Mouse (Mus musculus) heart, embryonic 15.5 days (tissue): ENCODE results near the gene Vdac2. TPM values are rescaled to one million over a fixed set of nuclear protein-coding genes. Genes with fewer than 3 reads are reported as not detected.
A peak's percentile ranks its signal among the peaks of the same experiment; 100 is the strongest.

Source experiments
- ATAC-seq: fragments of 200-750 bp; cut with Nextera tagmentation; replicated peaks from 2 replicates; pipeline ENCODE4 v1.8.0; 2017; ENCODE audit warnings: low read depth, moderate TSS enrichment; ENCODE audit not compliant: insufficient number of reproducible peaks, insufficient read depth, low FRiP score
- H3K27ac ChIP-seq: fragments of 300-500 bp; sonication (generic); 2 replicates; pipeline ENCODE4 v1.5.1; 2015; ENCODE audit warnings: mild to moderate bottlenecking, inconsistent platforms
- H3K27me3 ChIP-seq: fragments of 300-500 bp; sonication (generic); 2 replicates; pipeline ENCODE4 v1.6.1; 2015; ENCODE audit warnings: inconsistent platforms
- H3K36me3 ChIP-seq: fragments of 300-500 bp; sonication (generic); 2 replicates; pipeline ENCODE4 v1.6.1; 2015; ENCODE audit warnings: mild to moderate bottlenecking, inconsistent platforms
- H3K4me1 ChIP-seq: fragments of 300-500 bp; sonication (generic); replicated peaks from 2 replicates; pipeline ENCODE4 v1.6.1; 2015; ENCODE audit warnings: inconsistent platforms
- H3K4me2 ChIP-seq: fragments of 300-500 bp; sonication (generic); 2 replicates; pipeline ENCODE4 v1.6.1; 2015; ENCODE audit warnings: inconsistent platforms, mild to moderate bottlenecking, moderate library complexity
- H3K4me3 ChIP-seq: fragments of 300-500 bp; sonication (generic); 2 replicates; pipeline ENCODE4 v1.5.1; 2015; ENCODE audit warnings: mild to moderate bottlenecking, inconsistent platforms
- H3K9ac ChIP-seq: fragments of 300-500 bp; sonication (generic); 2 replicates; pipeline ENCODE4 v1.6.1; 2015; ENCODE audit warnings: mild to moderate bottlenecking, inconsistent platforms
- H3K9me3 ChIP-seq: fragments of 300-500 bp; sonication (generic); replicated peaks from 2 replicates; pipeline ENCODE4 v1.6.1; 2016; ENCODE audit warnings: inconsistent platforms
- WGBS: fragments of 180-500 bp; shearing (Covaris S2); methylation state at CpG from one replicate; pipeline ENCODE4 v1.1.7; 2015; ENCODE audit warnings: mixed read lengths; 5-methylcytosine and 5-hydroxymethylcytosine counted together
- polyA plus RNA-seq: library from polyadenylated mRNA; unstranded; fragments of >200 nt; fragmentation: Nextera tagmentation; extraction: Ambion mirVana; gene quantifications from 2 replicates; pipeline ENCODE4 v1.2.1, GENCODE M21; 2015

Gene Vdac2
- polyA plus RNA-seq, 1 experiment from 2014 or later = 491 TPM

DNA sequence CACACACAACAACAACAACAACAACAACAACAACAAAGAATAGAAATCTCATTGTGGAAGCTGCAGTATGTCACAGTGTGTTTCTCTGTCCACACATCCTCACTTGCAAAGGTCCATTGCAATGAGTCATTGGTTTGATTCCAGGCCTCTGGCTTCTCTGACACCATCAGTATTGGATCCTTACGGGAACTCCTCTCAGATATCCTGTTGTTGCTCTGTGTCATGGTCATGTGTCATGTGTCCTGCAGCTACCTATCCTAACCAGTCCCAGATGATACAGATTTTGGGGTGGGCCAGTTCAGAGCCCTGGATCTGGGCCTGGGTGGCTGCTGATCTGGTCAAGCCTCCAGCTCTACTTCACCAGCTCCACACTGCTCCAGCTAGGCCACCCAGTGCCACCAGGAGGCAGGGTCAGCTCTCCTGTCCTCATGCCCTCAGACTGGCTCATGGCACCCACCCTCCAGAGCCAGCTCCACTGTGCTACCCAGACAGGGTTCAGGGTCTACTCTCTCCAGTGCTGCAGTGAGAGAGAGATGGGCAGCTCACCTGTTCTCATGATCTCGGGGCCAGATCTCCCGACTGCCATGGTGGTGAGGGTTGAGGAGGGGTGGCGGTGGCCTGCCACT lies 4.0 kb upstream of the Vdac2 start:
- Histone ChIP-seq H3K9me3 (no peaks in the 10 kb centered on the region), H3K9ac (no peak overlapping the region), H3K4me1 (peaks cover 45% of the 10 kb centered on the region), H3K4me3 (no peak overlapping the region), H3K36me3 (no peaks in the 10 kb centered on the region), H3K4me2 (no peak overlapping the region), H3K27me3 (no peaks in the 10 kb centered on the region), H3K27ac (no peak overlapping the region)
- WGBS = 85% methylated on average over 4 of the region's 4 CpGs
- ATAC-seq = no peak

DNA sequence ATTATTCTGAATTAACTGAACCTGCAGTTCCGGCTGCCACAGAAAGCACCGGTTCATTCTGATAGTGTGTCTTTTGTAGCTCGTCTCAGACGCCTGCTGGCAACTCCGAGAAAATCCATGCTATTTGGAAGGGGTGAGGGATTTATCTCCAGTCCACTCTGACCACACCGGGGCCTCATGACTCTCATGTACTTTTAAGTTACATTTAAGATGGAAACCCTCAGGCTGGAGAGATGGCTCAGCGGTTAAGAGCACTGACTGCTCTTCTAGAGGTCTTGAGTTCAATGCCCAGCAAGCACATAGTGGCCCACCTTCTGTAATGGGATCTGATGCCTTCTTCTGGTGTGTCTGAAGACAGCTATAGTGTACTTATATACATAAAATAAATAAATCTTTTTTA lies 2.7 kb upstream of the Vdac2 start:
- Histone ChIP-seq H3K27ac (peak overlapping the region; percentile 98), H3K9ac (no peak overlapping the region), H3K27me3 (no peaks in the 10 kb centered on the region), H3K36me3 (no peaks in the 10 kb centered on the region), H3K4me2 (no peak overlapping the region), H3K4me3 (no peak overlapping the region), H3K9me3 (no peaks in the 10 kb centered on the region), H3K4me1 (peaks cover 58% of the 10 kb centered on the region)
- 39% methylated on average over 7 of the region's 7 CpGs for WGBS
- ATAC-seq = no peak

DNA sequence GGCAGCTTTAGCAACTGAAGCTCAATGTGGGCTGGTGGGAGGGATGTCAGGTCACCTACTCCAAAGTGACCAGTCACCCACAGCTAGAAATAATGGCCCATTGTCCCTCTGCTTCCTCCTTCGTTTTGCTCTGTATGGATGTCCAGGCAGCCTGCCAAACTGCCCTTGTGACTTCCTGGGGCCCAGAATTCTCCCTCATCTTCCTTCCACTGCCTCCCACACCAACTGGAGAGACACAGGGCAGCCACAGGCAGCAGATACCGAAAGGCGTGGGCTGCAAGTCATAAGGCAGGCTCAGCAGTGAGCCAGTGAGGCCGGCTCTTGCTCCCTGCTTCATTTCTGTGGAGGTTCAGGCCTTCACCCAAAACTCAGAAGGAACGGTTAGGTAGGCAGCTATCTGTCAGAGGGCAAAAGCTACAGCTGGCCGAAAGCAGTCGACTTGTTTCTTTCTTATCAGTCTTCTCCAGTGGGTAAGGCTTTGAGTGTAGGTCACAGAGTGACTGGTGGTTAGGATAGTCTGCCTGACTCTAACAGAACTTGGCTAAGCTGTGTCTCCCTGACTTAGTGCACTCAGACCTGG lies 2.2 kb upstream of the Vdac2 start:
- ATAC-seq = peak; percentile 71
- Histone ChIP-seq H3K4me1 (peaks cover 58% of the 10 kb centered on the region), H3K4me2 (peak overlapping the region; percentile 38), H3K9ac (peak overlapping the region; percentile 34; the same call in 1 of the 2 replicates), H3K9me3 (no peaks in the 10 kb centered on the region), H3K27me3 (no peaks in the 10 kb centered on the region), H3K27ac (peak overlapping the region; percentile 98), H3K36me3 (no peaks in the 10 kb centered on the region), H3K4me3 (no peak overlapping the region)
- WGBS = 4% methylated on average over 7 of the region's 7 CpGs

DNA sequence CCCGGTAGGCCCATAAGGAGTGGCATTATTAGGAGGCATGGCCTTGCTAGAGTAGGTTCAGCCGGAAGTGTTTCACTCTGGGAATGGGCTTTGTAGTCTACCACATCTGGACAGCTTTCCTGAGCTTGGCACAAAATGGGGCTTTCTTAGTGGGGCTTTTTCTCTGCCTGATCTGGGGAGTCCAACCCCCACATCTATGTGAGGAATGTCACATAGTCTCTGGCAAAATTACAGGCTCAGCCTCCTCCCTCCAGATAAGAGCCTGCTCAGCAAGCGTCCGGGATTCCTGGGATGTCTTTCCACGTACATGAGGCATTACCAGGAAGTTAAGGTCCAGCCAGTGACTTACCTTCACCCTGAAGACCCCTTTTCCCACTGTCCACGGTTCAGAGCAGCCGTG lies 1.1 kb upstream of the Vdac2 start:
- no peaks in the 10 kb centered on the region for H3K9me3 ChIP-seq
- no peak overlapping the region for H3K4me2 ChIP-seq
- no peak overlapping the region for H3K4me3 ChIP-seq
- no peak overlapping the region for H3K9ac ChIP-seq
- peak overlapping the region; percentile 98 for H3K27ac ChIP-seq
- peak; percentile 65 for ATAC-seq
- peaks cover 58% of the 10 kb centered on the region for H3K4me1 ChIP-seq
- no peaks in the 10 kb centered on the region for H3K36me3 ChIP-seq
- H3K27me3 ChIP-seq = no peaks in the 10 kb centered on the region
- WGBS = 25% methylated on average over 7 of the region's 7 CpGs

DNA sequence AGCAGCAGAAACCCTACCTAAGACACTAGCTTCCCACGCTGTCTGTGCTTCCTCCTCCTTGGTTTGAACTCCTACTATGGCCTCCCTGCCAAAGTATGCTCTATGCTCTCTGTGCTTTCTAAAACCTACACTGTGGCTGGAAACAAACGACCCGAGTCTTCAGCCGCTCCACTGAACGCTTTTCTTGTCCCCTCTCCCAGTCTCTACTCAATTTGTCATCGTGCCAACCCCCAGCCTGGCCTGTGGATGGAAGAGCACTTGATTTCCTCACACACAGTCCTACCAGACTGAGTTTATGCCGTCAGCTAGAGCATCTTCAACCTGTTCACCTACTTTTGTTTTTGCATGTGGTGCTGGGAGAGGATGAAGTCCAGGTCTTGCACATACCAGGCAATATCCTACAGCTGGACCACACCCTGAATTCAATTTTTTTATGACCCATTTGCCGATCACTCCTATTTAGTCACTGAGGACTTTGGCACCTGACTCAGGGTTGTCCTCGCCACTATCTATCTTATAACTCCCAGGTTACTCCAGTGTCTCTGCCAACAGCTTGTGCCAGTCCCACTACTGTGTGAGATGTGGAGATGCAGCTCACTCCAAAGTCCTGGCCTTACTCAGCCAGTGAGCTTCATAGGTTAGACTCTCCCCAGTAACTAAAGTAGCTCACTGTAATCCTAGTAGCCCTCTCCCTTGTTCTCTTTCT lies 901 bp downstream of the Vdac2 start:
- Histone ChIP-seq H3K9ac (no peak overlapping the region), H3K27ac (peak overlapping the region; percentile 98), H3K27me3 (no peaks in the 10 kb centered on the region), H3K4me1 (peaks cover 69% of the 10 kb centered on the region), H3K9me3 (no peaks in the 10 kb centered on the region), H3K36me3 (no peaks in the 10 kb centered on the region), H3K4me3 (no peak overlapping the region), H3K4me2 (no peak overlapping the region)
- ATAC-seq = no peak
- WGBS = 56% methylated on average over 9 of the region's 9 CpGs

DNA sequence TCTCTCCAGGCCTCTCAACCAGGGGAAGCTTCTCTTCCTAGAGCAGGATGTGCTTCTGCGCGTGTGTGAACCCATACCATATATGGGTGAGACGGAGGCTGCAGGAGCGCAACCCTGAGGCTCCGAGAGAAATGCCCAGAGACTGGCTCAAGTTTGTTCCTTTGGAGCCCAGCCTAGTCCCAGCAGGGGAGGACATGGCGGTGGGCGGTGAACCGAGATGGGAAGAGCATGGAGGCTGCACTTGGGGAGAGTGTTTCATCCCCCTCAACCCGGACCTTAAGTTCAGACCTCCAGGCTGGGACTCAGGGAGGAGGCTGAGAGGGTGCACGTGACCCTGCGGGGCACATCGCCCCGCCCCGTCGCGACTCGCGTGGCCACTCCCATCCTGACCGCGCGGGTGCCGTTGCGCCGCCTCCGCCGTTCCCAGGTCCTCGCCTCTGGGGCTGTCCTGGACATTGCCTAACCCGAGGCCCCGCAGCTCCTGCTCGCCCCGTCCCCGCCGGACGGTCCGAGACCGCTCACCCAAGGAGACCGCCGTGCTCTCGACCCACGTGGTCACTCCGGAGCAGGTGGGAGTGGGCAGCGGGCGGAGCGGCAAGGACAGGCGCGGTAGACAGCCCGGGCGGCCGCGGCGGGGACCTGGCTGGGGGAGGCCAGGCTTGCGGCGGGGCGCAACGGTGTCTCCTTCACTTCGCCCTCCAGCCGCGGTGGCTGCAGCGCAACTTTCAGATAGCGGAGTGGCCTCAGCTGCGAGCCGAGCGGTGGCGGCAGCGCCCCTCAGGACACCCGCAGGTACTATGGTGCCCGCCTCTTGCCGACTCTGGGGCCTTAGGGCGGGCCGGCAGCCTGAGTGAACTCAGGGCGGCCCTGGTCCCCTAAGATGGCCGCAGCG lies 6.1 kb downstream of the Vdac2 start:
- Histone ChIP-seq H3K4me3 (peak overlapping the region; percentile 100), H3K36me3 (peaks cover 34% of the 10 kb centered on the region), H3K4me2 (peak overlapping the region; percentile 75), H3K27ac (peak overlapping the region; percentile 99), H3K9ac (peak overlapping the region; percentile 99), H3K4me1 (peaks cover 47% of the 10 kb centered on the region), H3K27me3 (no peaks in the 10 kb centered on the region), H3K9me3 (no peaks in the 10 kb centered on the region)
- whole genome bisulfite sequencing = under 1% methylated on average over 73 of the region's 73 CpGs
- ATAC-seq = peak; percentile 97

DNA sequence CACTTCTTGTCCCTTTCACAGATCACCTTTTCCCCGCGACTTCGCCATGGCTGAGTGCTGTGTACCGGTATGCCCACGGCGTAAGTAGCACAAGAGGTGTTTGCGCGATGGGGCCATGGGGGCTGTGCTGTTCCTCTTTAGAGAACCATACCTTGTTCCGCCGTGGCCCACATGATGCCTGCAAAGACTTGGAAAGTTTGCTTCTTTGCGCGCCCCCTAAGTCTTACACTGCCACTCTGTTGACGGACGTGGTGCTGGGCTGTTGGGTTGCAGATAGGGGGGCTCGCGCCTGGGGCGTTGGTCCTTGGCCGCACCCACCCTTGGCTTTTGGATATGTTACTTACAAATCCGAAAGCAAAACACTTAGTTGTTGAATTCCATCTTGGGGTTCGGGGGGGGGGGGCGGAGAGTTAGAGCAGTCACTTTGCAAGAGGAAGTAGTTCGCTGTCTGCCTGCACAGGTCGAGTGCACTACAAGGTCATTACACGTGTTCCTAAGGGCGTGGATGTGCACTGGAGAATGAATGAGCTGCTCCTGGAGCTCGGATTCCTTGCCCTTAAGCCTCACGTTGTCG lies 6.9 kb downstream of the Vdac2 start:
- Histone ChIP-seq H3K36me3 (peaks cover 42% of the 10 kb centered on the region), H3K9me3 (no peaks in the 10 kb centered on the region), H3K27me3 (no peaks in the 10 kb centered on the region), H3K9ac (peak overlapping the region; percentile 99), H3K4me3 (peak overlapping the region; percentile 100), H3K27ac (peak overlapping the region; percentile 99), H3K4me2 (peak overlapping the region; percentile 75), H3K4me1 (peaks cover 43% of the 10 kb centered on the region)
- under 1% methylated on average over 28 of the region's 28 CpGs for WGBS
- no peak for ATAC-seq

DNA sequence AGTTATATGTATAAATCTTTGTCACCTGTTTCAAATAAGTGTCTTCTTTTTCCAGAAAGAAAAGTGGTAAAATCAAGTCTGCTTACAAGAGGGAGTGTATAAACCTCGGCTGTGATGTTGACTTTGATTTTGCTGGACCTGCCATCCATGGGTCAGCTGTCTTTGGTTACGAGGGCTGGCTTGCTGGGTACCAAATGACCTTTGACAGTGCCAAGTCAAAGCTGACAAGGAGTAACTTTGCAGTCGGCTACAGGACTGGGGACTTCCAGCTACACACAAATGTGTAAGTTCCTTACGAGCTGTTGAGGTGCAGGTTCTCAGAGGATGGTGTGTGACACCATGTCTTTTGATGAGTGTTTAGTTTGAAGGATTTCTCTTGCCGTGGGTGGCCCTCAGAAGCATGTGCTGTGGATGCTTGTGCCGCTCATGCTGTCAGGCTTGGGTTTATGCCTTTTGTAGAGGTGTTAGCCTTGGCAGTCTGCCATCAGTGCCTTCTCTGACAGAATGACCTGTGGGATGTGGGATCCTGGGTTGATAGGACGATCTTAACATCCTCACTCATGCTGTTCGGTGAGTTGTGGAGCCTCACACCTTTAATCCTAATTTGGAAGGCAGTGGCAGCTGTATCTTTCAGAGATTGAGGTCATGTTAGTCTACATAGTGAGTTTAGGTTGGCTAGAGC lies 13.4 kb downstream of the Vdac2 start:
- peaks cover 99% of the 10 kb centered on the region for H3K36me3 ChIP-seq
- no peak overlapping the region for H3K4me2 ChIP-seq
- ATAC-seq = no peak; the same call in 1 of the 2 replicates
- no peak overlapping the region for H3K27ac ChIP-seq
- H3K4me1 ChIP-seq = peaks cover 56% of the 10 kb centered on the region
- no peak overlapping the region for H3K4me3 ChIP-seq
- H3K27me3 ChIP-seq = no peaks in the 10 kb centered on the region
- H3K9ac ChIP-seq = no peak overlapping the region
- 45% methylated on average over 8 of the region's 8 CpGs for WGBS
- no peaks in the 10 kb centered on the region for H3K9me3 ChIP-seq

DNA sequence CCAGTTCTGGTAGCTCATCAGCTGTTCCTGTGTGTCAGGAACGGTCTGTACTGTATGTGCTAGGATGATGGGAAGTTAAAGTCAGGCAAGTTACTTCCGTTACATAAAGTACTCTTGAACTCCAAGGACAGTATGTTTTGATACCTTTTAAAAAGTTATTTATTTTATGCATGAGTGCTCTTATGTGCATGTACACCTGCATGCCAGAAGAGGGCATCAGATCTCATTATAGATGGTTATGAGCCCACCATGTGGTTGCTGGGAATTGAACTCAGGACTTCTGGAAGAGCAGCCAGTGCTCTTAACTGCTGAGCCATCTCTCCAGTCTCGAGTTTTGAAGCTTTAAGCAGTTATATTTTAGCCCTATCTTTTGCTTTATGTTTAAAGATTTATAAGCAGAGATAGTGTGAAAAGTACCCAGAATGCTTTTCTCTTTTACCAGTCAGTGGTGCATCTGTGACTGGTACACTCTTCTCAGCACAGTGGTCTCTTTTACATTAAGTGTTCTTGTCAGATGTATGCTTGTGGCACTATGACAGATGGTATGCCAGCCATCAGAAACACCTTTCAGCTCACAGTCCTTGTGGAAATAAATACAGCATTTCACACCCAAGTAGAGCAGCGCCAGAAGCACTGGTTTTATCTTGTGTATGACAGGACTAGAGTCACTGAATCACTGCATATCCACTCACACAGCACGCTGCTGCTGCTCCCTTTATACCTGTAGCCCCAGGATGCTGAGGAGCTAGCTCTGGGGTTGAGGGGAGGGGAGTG lies 17.0 kb downstream of the Vdac2 start:
- WGBS = 60% methylated on average over 5 of the region's 5 CpGs
- H3K9me3 ChIP-seq = no peaks in the 10 kb centered on the region
- no peak overlapping the region for H3K9ac ChIP-seq
- ATAC-seq = no peak
- H3K4me2 ChIP-seq = no peak overlapping the region
- peak overlapping the region; percentile 64 for H3K27ac ChIP-seq
- peaks cover 96% of the 10 kb centered on the region for H3K36me3 ChIP-seq
- H3K27me3 ChIP-seq = no peaks in the 10 kb centered on the region
- H3K4me1 ChIP-seq = peaks cover 50% of the 10 kb centered on the region
- H3K4me3 ChIP-seq = no peak overlapping the region

DNA sequence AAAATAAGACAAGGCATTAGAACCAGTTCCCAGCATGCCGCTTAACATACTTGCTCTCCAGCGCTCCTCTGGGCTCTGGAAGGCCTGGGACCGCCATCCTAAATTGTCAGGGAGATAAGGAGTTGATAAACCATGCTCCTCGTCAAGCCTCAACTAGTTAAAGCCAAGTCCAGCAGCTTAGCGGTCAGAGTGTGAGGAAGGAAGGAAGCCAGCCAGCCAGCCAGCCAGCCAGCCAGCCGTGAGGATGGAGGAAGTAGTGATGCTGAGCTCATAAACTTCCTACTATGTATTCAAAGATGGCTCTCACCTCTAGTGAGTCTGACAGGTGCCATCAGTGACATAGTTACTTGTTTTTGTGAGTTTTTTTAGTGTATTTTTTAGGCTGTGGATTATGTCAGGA lies 18.2 kb downstream of the Vdac2 start:
- WGBS = 25% methylated on average over 6 of the region's 6 CpGs
- no peaks in the 10 kb centered on the region for H3K27me3 ChIP-seq
- H3K9me3 ChIP-seq = no peaks in the 10 kb centered on the region
- H3K9ac ChIP-seq = no peak overlapping the region
- H3K4me3 ChIP-seq = no peak overlapping the region
- ATAC-seq = no peak
- no peak overlapping the region for H3K4me2 ChIP-seq
- H3K27ac ChIP-seq = peak overlapping the region; percentile 64
- H3K36me3 ChIP-seq = peaks cover 84% of the 10 kb centered on the region
- H3K4me1 ChIP-seq = peaks cover 53% of the 10 kb centered on the region
